Mouse (Mus musculus) hindbrain, embryonic 10.5 days (tissue): ENCODE data around the gene Col4a2. TPM values are rescaled to one million over a fixed set of nuclear protein-coding genes. Genes with fewer than 3 reads are reported as not detected.

Experiments
- DNase-seq: peaks from one replicate; pipeline ENCODE4 v3.0.0-alpha.2; 2017; ENCODE audit warnings: low spot score
- H3K27ac ChIP-seq: fragments of 300-500 bp; sonication (generic); 2 replicates; pipeline ENCODE4 v1.5.1; 2016; ENCODE audit warnings: mild to moderate bottlenecking, moderate library complexity
- H3K27me3 ChIP-seq: fragments of 300-500 bp; sonication (generic); 2 replicates; pipeline ENCODE4 v1.6.1; 2016; ENCODE audit warnings: mild to moderate bottlenecking; ENCODE audit not compliant: poor library complexity, insufficient read depth, severe bottlenecking
- H3K36me3 ChIP-seq: fragments of 300-500 bp; sonication (generic); 2 replicates; pipeline ENCODE4 v1.6.1; 2016; ENCODE audit warnings: mild to moderate bottlenecking, moderate library complexity
- H3K4me1 ChIP-seq: fragments of 300-500 bp; sonication (generic); replicated peaks from 2 replicates; pipeline ENCODE4 v1.6.1; 2016; ENCODE audit warnings: mild to moderate bottlenecking
- H3K4me3 ChIP-seq: fragments of 300-500 bp; sonication (generic); 2 replicates; pipeline ENCODE4 v1.5.1; 2016; ENCODE audit warnings: mild to moderate bottlenecking, moderate library complexity
- H3K9me3 ChIP-seq: fragments of 300-500 bp; sonication (generic); 2 replicates; pipeline ENCODE4 v1.6.1; 2016; ENCODE audit warnings: mild to moderate bottlenecking, moderate library complexity
- WGBS: fragments of 180-500 bp; shearing (Covaris S2); methylation state at CpG from one replicate; pipeline ENCODE4 v1.1.7; 2016; 5-methylcytosine and 5-hydroxymethylcytosine counted together
- polyA plus RNA-seq: library from polyadenylated mRNA; unstranded; fragments of >200 nt; fragmentation: Nextera tagmentation; extraction: Ambion mirVana; gene quantifications from 2 replicates; pipeline ENCODE4 v1.2.1, GENCODE M21; 2016

Gene Col4a2
- polyA plus RNA-seq, 1 experiment from 2014 or later, result 52.9 TPM

- H3K4me3 ChIP-seq, result no peak overlapping the region
- 0 out of 2 replicates have a peak, but pooled peaks cover 13% of the 10 kb centered on the region for H3K36me3 ChIP-seq
- DNase-seq, result no peak
- 96% methylated on average over 5 of the region's 5 CpGs for WGBS
- peaks cover 50% of the 10 kb centered on the region for H3K4me1 ChIP-seq
- H3K27me3 ChIP-seq, result no peaks in the 10 kb centered on the region
- H3K9me3 ChIP-seq, result no peaks in the 10 kb centered on the region
- H3K27ac ChIP-seq, result no peak overlapping the region
These were observed 88.6 kb downstream of the Col4a2 start for GRCm38 (mm10) chr8:11401183-11401582.

DNA sequence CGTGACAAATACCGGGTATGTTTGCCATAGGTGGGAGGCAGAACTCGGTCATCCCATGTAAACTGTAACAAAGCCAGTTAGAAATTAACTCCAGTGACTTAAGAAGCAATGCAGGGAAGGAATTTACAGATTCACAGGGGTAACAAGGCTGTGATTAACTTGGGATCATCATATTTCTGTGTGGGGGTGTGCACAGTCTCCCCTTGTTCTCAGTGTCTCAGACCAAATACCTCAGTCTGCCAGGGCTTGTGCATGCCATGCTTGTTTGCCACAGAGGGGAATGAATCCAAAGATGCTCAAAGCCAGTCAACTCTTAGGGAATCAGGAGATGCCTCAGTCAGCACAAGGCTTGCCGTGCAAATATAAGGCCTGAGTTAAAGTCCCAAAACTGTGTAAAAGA lies 89.6 kb downstream of the Col4a2 start:
- no peaks in the 10 kb centered on the region for H3K27me3 ChIP-seq
- no peak overlapping the region for H3K4me3 ChIP-seq
- no peaks in the 10 kb centered on the region for H3K9me3 ChIP-seq
- 0 out of 2 replicates have a peak, but pooled peaks cover 16% of the 10 kb centered on the region for H3K36me3 ChIP-seq
- WGBS, result 88% methylated on average over 4 of the region's 4 CpGs
- H3K27ac ChIP-seq, result no peak overlapping the region
- DNase-seq, result no peak
- peaks cover 54% of the 10 kb centered on the region for H3K4me1 ChIP-seq

- Histone ChIP-seq H3K36me3 (peaks cover 22% of the 10 kb centered on the region; the same call in 1 of the 2 replicates), H3K27me3 (no peaks in the 10 kb centered on the region), H3K4me3 (no peak overlapping the region), H3K9me3 (no peaks in the 10 kb centered on the region), H3K4me1 (peaks cover 50% of the 10 kb centered on the region), H3K27ac (0 out of 2 replicates have a peak overlapping the region, but pooled peaks have one; percentile 29)
- 91% methylated on average over 9 of the region's 9 CpGs for WGBS
- no peak for DNase-seq
These were observed 91.2 kb downstream of the Col4a2 start for GRCm38 (mm10) chr8:11403813-11404212.

- H3K27ac ChIP-seq, result peak overlapping the region; percentile 29; the same call in 1 of the 2 replicates
- 63% methylated on average over 4 of the region's 4 CpGs for WGBS
These were observed 92.0 kb downstream of the Col4a2 start for GRCm38 (mm10) chr8:11404614-11405013.

GRCm38 (mm10) chr8:11405722-11406481 lies 93.3 kb downstream of the Col4a2 start:
- Histone ChIP-seq H3K27ac (peak overlapping the region; percentile 56), H3K9me3 (no peaks in the 10 kb centered on the region), H3K27me3 (no peaks in the 10 kb centered on the region), H3K4me3 (no peak overlapping the region), H3K36me3 (peaks cover 29% of the 10 kb centered on the region; the same call in 1 of the 2 replicates), H3K4me1 (peaks cover 33% of the 10 kb centered on the region)
- 59% methylated on average over 13 of the region's 13 CpGs for WGBS
- peak; percentile 49 for DNase-seq

More at GRCm38 (mm10) chr8:11404614-11405013, 92.0 kb downstream of the Col4a2 start:
- peak; percentile 28 for DNase-seq
- Histone ChIP-seq H3K9me3 (no peaks in the 10 kb centered on the region), H3K27me3 (no peaks in the 10 kb centered on the region), H3K36me3 (peaks cover 26% of the 10 kb centered on the region; the same call in 1 of the 2 replicates), H3K4me1 (peaks cover 42% of the 10 kb centered on the region), H3K4me3 (no peak overlapping the region)

- no peaks in the 10 kb centered on the region for H3K27me3 ChIP-seq
- no peaks in the 10 kb centered on the region for H3K9me3 ChIP-seq
- 63% methylated on average over 12 of the region's 12 CpGs for WGBS
- peaks cover 36% of the 10 kb centered on the region for H3K4me1 ChIP-seq
- no peak for DNase-seq
- H3K27ac ChIP-seq, result no peak overlapping the region; the same call in 1 of the 2 replicates
- no peak overlapping the region for H3K4me3 ChIP-seq
- peaks cover 23% of the 10 kb centered on the region; the same call in 1 of the 2 replicates for H3K36me3 ChIP-seq
These were observed 99.0 kb downstream of the Col4a2 start for GRCm38 (mm10) chr8:11411504-11412124.

- no peak for DNase-seq
- H3K4me3 ChIP-seq, result no peak overlapping the region
- H3K36me3 ChIP-seq, result peaks cover 18% of the 10 kb centered on the region; the same call in 1 of the 2 replicates
- H3K9me3 ChIP-seq, result no peaks in the 10 kb centered on the region
- H3K4me1 ChIP-seq, result peaks cover 34% of the 10 kb centered on the region
- WGBS, result 76% methylated on average over 5 of the region's 5 CpGs
- H3K27me3 ChIP-seq, result no peaks in the 10 kb centered on the region
- peak overlapping the region; percentile 66 for H3K27ac ChIP-seq
These were observed 99.8 kb downstream of the Col4a2 start for GRCm38 (mm10) chr8:11412450-11412849.

DNA sequence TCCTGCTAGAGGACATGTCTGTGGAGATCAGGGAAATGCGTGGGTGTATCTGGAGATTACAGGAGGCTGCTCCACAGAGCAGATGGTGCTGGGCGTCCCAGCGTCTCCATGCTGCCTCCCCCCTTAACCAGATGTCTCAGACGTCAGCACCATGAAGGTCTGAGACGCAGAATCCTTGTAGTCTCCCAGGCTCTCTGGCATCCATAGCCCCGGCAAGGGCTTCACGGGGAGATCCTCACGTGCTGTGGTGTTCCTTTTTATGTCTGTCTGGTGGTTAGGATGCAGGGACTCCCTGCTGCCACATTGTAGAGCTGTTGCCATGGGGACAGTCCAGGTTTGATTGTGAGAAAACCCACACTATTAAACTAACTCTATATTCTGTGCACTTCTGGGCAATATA lies 101.7 kb downstream of the Col4a2 start:
- peak overlapping the region; percentile 30 for H3K27ac ChIP-seq
- peaks cover 40% of the 10 kb centered on the region for H3K4me1 ChIP-seq
- H3K4me3 ChIP-seq, result no peak overlapping the region
- 40% methylated on average over 8 of the region's 8 CpGs for WGBS
- 0 out of 2 replicates have a peak, but pooled peaks cover 10% of the 10 kb centered on the region for H3K36me3 ChIP-seq
- no peak for DNase-seq
- no peaks in the 10 kb centered on the region for H3K27me3 ChIP-seq
- H3K9me3 ChIP-seq, result no peaks in the 10 kb centered on the region

DNA sequence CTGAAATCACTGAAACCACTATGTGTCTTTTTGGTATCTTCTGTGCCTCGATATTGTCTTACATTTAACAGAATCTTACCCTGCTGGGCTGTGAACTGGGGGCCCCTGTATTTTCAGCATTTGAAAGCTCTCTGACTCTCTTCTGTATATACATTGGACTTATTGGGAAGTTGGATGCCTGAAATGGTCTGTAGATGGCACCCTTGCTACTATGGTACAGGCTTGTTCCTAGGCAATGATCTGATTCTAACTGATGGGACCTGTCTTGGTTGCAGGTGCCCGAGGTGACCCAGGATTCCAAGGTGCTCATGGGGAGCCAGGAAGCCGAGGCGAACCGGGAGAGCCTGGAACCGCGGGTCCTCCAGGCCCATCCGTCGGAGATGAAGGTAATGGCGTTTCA lies 102.5 kb downstream of the Col4a2 start:
- Histone ChIP-seq H3K4me3 (no peak overlapping the region), H3K27ac (no peak overlapping the region), H3K36me3 (0 out of 2 replicates have a peak, but pooled peaks cover 8% of the 10 kb centered on the region), H3K4me1 (peaks cover 40% of the 10 kb centered on the region), H3K27me3 (no peaks in the 10 kb centered on the region), H3K9me3 (no peaks in the 10 kb centered on the region)
- WGBS, result 93% methylated on average over 10 of the region's 10 CpGs
- DNase-seq, result no peak

DNA sequence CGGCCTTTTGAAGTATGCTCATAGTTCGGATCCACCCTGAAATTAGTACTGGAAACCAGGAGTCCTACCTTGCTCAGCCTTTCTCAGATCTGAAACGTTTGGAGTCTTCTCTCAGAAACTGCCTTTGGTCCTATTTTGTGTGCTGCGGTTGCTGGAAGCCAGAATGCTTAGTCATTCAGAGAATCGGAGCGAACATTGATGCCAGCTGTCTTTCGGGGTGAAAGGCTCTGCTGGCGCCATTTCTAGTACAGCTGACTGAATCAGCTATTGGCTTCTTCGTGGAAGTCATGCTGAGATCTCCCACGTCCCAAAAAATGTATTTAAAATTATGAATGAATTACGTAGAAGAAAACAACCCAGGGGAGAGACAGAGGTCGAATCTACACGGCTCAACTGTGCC lies 105.2 kb downstream of the Col4a2 start:
- peaks cover 20% of the 10 kb centered on the region for H3K4me1 ChIP-seq
- no peaks in the 10 kb centered on the region for H3K27me3 ChIP-seq
- no peaks in the 10 kb centered on the region for H3K9me3 ChIP-seq
- no peak overlapping the region for H3K27ac ChIP-seq
- 81% methylated on average over 13 of the region's 13 CpGs for WGBS
- no peak for DNase-seq
- no peak overlapping the region for H3K4me3 ChIP-seq
- peaks cover 13% of the 10 kb centered on the region; the same call in 1 of the 2 replicates for H3K36me3 ChIP-seq

DNA sequence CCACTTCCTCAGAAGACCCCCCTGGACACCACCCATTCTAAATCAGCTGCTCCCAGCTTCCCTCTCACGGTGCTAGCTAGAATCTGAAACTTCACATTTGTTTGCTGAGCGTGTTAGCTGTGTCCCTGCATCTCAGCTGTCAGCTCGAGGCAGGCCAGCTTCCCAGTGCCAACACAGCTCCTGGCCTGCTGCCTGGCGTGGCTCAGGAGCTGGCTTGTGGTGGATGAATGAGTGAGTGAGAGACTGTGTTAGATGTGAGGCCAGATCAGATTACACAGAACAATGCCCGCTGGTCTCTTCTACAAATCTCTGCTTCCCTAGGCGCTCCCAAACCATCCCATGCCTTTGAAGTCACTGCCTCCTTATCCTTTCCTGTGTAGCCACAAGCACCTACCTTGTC lies 106.6 kb downstream of the Col4a2 start:
- Histone ChIP-seq H3K4me1 (peaks cover 12% of the 10 kb centered on the region), H3K36me3 (peaks cover 16% of the 10 kb centered on the region; the same call in 1 of the 2 replicates), H3K4me3 (no peak overlapping the region), H3K27ac (no peak overlapping the region), H3K9me3 (no peaks in the 10 kb centered on the region), H3K27me3 (no peaks in the 10 kb centered on the region)
- no peak for DNase-seq
- 51% methylated on average over 6 of the region's 6 CpGs for WGBS

GRCm38 (mm10) chr8:11419645-11420044 lies 107.0 kb downstream of the Col4a2 start:
- peak; percentile 62 for DNase-seq
- H3K4me3 ChIP-seq, result no peak overlapping the region
- H3K27me3 ChIP-seq, result no peaks in the 10 kb centered on the region
- H3K36me3 ChIP-seq, result peaks cover 13% of the 10 kb centered on the region
- H3K27ac ChIP-seq, result no peak overlapping the region
- 20% methylated on average over 2 of the region's 2 CpGs for WGBS
- H3K4me1 ChIP-seq, result peaks cover 9% of the 10 kb centered on the region
- H3K9me3 ChIP-seq, result no peaks in the 10 kb centered on the region

DNA sequence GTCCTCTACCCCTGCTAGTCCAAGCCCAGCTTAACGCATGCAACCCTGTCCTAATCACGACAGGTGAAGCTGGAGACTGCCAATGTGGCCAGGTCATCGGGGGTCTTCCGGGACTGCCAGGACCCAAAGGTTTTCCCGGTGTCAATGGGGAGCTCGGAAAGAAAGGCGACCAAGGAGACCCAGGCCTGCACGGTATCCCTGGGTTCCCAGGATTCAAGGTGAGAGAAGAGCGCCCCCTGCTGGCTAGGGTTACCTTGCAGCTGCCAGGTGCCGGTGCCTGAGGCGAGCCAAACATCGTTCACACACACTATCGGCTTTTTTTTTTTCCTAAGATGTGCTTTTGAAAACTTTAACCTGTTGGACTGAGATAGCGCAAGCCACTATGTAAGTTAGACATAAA lies 108.5 kb downstream of the Col4a2 start:
- H3K27ac ChIP-seq, result no peak overlapping the region
- no peaks in the 10 kb centered on the region for H3K27me3 ChIP-seq
- H3K9me3 ChIP-seq, result no peaks in the 10 kb centered on the region
- DNase-seq, result no peak
- 47% methylated on average over 14 of the region's 14 CpGs for WGBS
- H3K4me1 ChIP-seq, result peaks cover 13% of the 10 kb centered on the region
- no peak overlapping the region for H3K4me3 ChIP-seq
- peaks cover 26% of the 10 kb centered on the region for H3K36me3 ChIP-seq
